Mouse (Mus musculus) CH12.LX (cell line): ENCODE results near the gene Tepsin. TPM values are rescaled to one million over a fixed set of nuclear protein-coding genes. Genes with fewer than 3 reads are reported as not detected.

Experiments
- DNase-seq: peaks from one replicate; pipeline ENCODE4 v3.0.0-alpha.2; 2013; ENCODE audit errors: extremely low read depth
- H3K27ac ChIP-seq: 2 replicates; pipeline ENCODE4 v1.5.1; 2012; ENCODE audit warnings: low read depth, mild to moderate bottlenecking, control low read depth, moderate library complexity; ENCODE audit not compliant: insufficient read depth
- H3K27me3 ChIP-seq: replicated peaks from 2 replicates; pipeline ENCODE3; 2012; ENCODE audit warnings: inconsistent platforms
- H3K36me3 ChIP-seq, 2 experiments: replicated peaks in 1 of 2; 2 replicates each; pipeline versions ENCODE3 to v1.6.1; 2012; ENCODE audit warnings: inconsistent platforms in 1 of 2, low read length in 1 of 2, mild to moderate bottlenecking in 1 of 2, mixed read lengths in 1 of 2, moderate library complexity in 1 of 2; ENCODE audit not compliant: control insufficient read depth in 1 of 2, insufficient read depth in 1 of 2
- H3K4me1 ChIP-seq, 2 experiments: 2 replicates each; pipeline ENCODE4 v1.6.1; 2012; ENCODE audit warnings: inconsistent platforms in 1 of 2, moderate library complexity in 1 of 2; ENCODE audit not compliant: insufficient read depth in 2 of 2, control insufficient read depth in 1 of 2
- H3K4me2 ChIP-seq: 2 replicates; pipeline ENCODE4 v1.6.1; 2012; ENCODE audit warnings: low read depth, mild to moderate bottlenecking, control low read depth; ENCODE audit not compliant: poor library complexity, insufficient read depth, severe bottlenecking
- H3K4me3 ChIP-seq, 3 experiments: fragments of 150-350 bp in 1 of 3; sonication (generic) in 1 of 3; replicated peaks in 1 of 3; 2 replicates each; pipeline versions ENCODE3 to v1.5.1; 2011 to 2012; ENCODE audit warnings: low read depth in 2 of 3, low read length in 2 of 3, mild to moderate bottlenecking in 2 of 3, moderate library complexity in 2 of 3, control low read depth in 1 of 3, improper control_type of control experiment in 1 of 3, inconsistent platforms in 1 of 3, mixed read lengths in 1 of 3; ENCODE audit not compliant: poor library complexity in 1 of 3
- H3K79me2 ChIP-seq: replicated peaks from 2 replicates; pipeline ENCODE4 v1.6.1; 2012; ENCODE audit warnings: mild to moderate bottlenecking, moderate library complexity; ENCODE audit not compliant: control insufficient read depth, poor library complexity, insufficient read depth, severe bottlenecking; ENCODE audit errors: extremely low read depth
- H3K9ac ChIP-seq: 2 replicates; pipeline ENCODE4 v1.6.1; 2012; ENCODE audit warnings: low read depth, mild to moderate bottlenecking, control low read depth, moderate library complexity; ENCODE audit not compliant: insufficient read depth
- H3K9me3 ChIP-seq: replicated peaks from 2 replicates; pipeline ENCODE3; 2012; ENCODE audit warnings: low read length, inconsistent platforms, mixed read lengths
- CHD2 ChIP-seq: IDR thresholded peaks from 2 replicates; pipeline ENCODE4 v1.6.1; 2011; ENCODE audit warnings: low read length, improper control_type of control experiment
- CTCF ChIP-seq, 2 experiments: IDR thresholded peaks in 1 of 2; conservative IDR thresholded peaks in 1 of 2; 2 replicates each; pipeline ENCODE4 v1.5.1; 2011 to 2012; ENCODE audit warnings: low read depth in 2 of 2, low read length in 2 of 2, improper control_type of control experiment in 1 of 2, inconsistent platforms in 1 of 2, mild to moderate bottlenecking in 1 of 2, moderate library complexity in 1 of 2
- E2F4 ChIP-seq: IDR thresholded peaks from 2 replicates; pipeline ENCODE4 v1.6.1; 2011; ENCODE audit warnings: low read depth, low read length, improper control_type of control experiment; ENCODE audit not compliant: insufficient replicate concordance
- ETS1 ChIP-seq: conservative IDR thresholded peaks from 2 replicates; pipeline ENCODE4 v1.6.1; 2012; ENCODE audit warnings: low read depth, mild to moderate bottlenecking, inconsistent platforms, low read length, improper control_type of control experiment, moderate library complexity
- GABPA ChIP-seq: IDR thresholded peaks from 2 replicates; pipeline ENCODE4 v1.6.1; 2012; ENCODE audit warnings: low read depth, low read length, improper control_type of control experiment, inconsistent platforms; ENCODE audit not compliant: insufficient replicate concordance
- HCFC1 ChIP-seq: IDR thresholded peaks from 2 replicates; pipeline ENCODE4 v1.6.1; 2012; ENCODE audit warnings: low read depth, mild to moderate bottlenecking, inconsistent platforms, low read length, improper control_type of control experiment
- JUN ChIP-seq: IDR thresholded peaks from 2 replicates; pipeline ENCODE4 v1.6.1; 2011; ENCODE audit warnings: low read depth, mild to moderate bottlenecking, low read length, improper control_type of control experiment, moderate library complexity; ENCODE audit not compliant: insufficient read depth
- JUND ChIP-seq: conservative IDR thresholded peaks from 2 replicates; pipeline ENCODE4 v1.6.1; 2011; ENCODE audit warnings: low read depth, low read length, improper control_type of control experiment
- MAFK ChIP-seq: IDR thresholded peaks from 2 replicates; pipeline ENCODE4 v1.6.1; 2011; ENCODE audit warnings: low read length, improper control_type of control experiment; ENCODE audit not compliant: insufficient replicate concordance
- MAX ChIP-seq: IDR thresholded peaks from 2 replicates; pipeline ENCODE4 v1.6.1; 2011; ENCODE audit warnings: low read length, improper control_type of control experiment
- MAZ ChIP-seq: IDR thresholded peaks from 2 replicates; pipeline ENCODE4 v1.6.1; 2012; ENCODE audit warnings: low read depth, mild to moderate bottlenecking, inconsistent platforms, low read length, improper control_type of control experiment, moderate library complexity
- MEF2A ChIP-seq: IDR thresholded peaks from 2 replicates; pipeline ENCODE4 v1.6.1; 2014; ENCODE audit warnings: low read depth, mild to moderate bottlenecking, inconsistent platforms, low read length, improper control_type of control experiment, borderline replicate concordance
- MYC ChIP-seq: IDR thresholded peaks from 2 replicates; pipeline ENCODE4 v1.6.1; 2011; ENCODE audit warnings: low read depth, mild to moderate bottlenecking, improper control_type of control experiment, low read length
- NELFE ChIP-seq: IDR thresholded peaks from 2 replicates; pipeline ENCODE4 v1.6.1; 2011; ENCODE audit warnings: low read depth, low read length, improper control_type of control experiment
- NRF1 ChIP-seq: IDR thresholded peaks from 2 replicates; pipeline ENCODE4 v1.6.1; 2014; ENCODE audit warnings: low read depth, mild to moderate bottlenecking, inconsistent platforms, low read length, improper control_type of control experiment, moderate library complexity
- PAX5 ChIP-seq: IDR thresholded peaks from 2 replicates; pipeline ENCODE4 v1.6.1; 2012; ENCODE audit warnings: low read length, inconsistent platforms, mixed read lengths
- POLR2A ChIP-seq: IDR thresholded peaks from 2 replicates; pipeline ENCODE4 v1.6.1; 2011; ENCODE audit warnings: low read depth, mild to moderate bottlenecking, improper control_type of control experiment, low read length
- POLR2AphosphoS2 ChIP-seq: IDR thresholded peaks from 2 replicates; pipeline ENCODE4 v1.6.1; 2011; ENCODE audit warnings: low read depth, low read length, improper control_type of control experiment
- RAD21 ChIP-seq: IDR thresholded peaks from 2 replicates; pipeline ENCODE4 v1.6.1; 2011; ENCODE audit warnings: low read depth, mild to moderate bottlenecking, low read length, improper control_type of control experiment, moderate library complexity
- TCF12 ChIP-seq: IDR thresholded peaks from 2 replicates; pipeline ENCODE4 v1.6.1; 2014; ENCODE audit warnings: low read depth, mild to moderate bottlenecking, inconsistent platforms, low read length, improper control_type of control experiment
- USF2 ChIP-seq: conservative IDR thresholded peaks from 2 replicates; pipeline ENCODE4 v1.6.1; 2011; ENCODE audit warnings: low read depth, low read length, improper control_type of control experiment
- ZC3H11A ChIP-seq: IDR thresholded peaks from 2 replicates; pipeline ENCODE4 v1.6.1; 2012; ENCODE audit warnings: low read depth, mild to moderate bottlenecking, inconsistent platforms, low read length, improper control_type of control experiment
- ZKSCAN1 ChIP-seq: IDR thresholded peaks from 2 replicates; pipeline ENCODE4 v1.6.1; 2012; ENCODE audit warnings: low read depth, inconsistent platforms, low read length, improper control_type of control experiment, borderline replicate concordance
- ZMIZ1 ChIP-seq: IDR thresholded peaks from 2 replicates; pipeline ENCODE4 v1.6.1; 2012; ENCODE audit warnings: low read depth, mild to moderate bottlenecking, inconsistent platforms, low read length, improper control_type of control experiment
- dilution Hi-C: fragments of 300-500 bp; cut with MboI; formaldehyde crosslinking; loops from 2 replicates; pipeline ENCODE4 v1.14.3; 2020; ENCODE audit warnings: low sequenced_read_pairs; ENCODE audit not compliant: extremely low pct_unique_long_range_greater_than_20kb, extremely low pct_ligation_motif_present
- in situ Hi-C: fragments of 300-500 bp; cut with MboI; formaldehyde crosslinking; loops from 3 replicates; pipeline ENCODE4 v1.14.3; 2019; ENCODE audit warnings: low sequenced_read_pairs, low pct_ligation_motif_present, low pct_unique_long_range_greater_than_20kb, mixed read lengths
- polyA plus RNA-seq: library from polyadenylated mRNA; unstranded; fragments of >175 nt; gene quantifications from 2 replicates; pipeline ENCODE4 v1.2.1, GENCODE M21; 2012; ENCODE audit warnings: low read depth; ENCODE audit not compliant: insufficient read length
- total RNA-seq, 2 experiments: library from RNA; depleted of rRNA; stranded (reverse); fragments of 300-350 nt in 1 of 2; fragments of >200 nt in 1 of 2; gene quantifications; 2 replicates each; pipeline ENCODE4 v1.2.3; 2012 to 2014

Gene Tepsin
- total and polyA plus RNA-seq, 3 experiments, result 13.7 to 22.1 (median 14.2) TPM

DNA sequence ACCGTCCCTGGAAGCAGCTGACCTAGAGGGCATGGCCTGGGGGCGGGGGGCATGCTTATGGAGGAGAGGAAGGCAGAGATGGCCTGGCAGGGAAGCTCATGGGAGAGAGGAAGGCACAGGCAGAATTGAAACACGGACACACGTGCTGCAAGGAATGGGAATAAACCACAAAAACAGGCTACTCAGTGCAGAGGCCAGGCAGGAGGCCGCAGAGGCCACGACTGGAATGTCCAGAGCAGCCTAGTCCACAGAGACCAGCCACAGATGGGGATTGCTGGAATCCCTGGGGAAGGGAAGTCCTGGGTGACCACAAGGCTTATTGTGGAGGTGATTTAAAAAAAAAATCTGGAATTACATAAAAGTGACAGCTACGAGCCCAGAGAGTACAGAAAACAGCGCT is 49.5 kb downstream of the Tepsin start:
- Histone ChIP-seq H3K27me3 (peaks cover 18% of the 10 kb centered on the region), H3K4me2 (no peak overlapping the region), H3K9ac (no peak overlapping the region), H3K79me2 (no peaks in the 10 kb centered on the region), H3K4me3 (no peak overlapping the region), H3K9me3 (no peaks in the 10 kb centered on the region), H3K36me3 (no peaks in the 10 kb centered on the region), H3K4me1 (peaks cover 0 to 12% of the 10 kb centered on the region in 2 experiments; a peak in 2 of 4 replicates), H3K27ac (no peak overlapping the region)
- no peak for DNase-seq
- dilution Hi-C loops, result no loop called here
- no peak for TF ChIP-seq CHD2
- no peak for TF ChIP-seq USF2
- no peak for TF ChIP-seq GABPA
- TF ChIP-seq ZKSCAN1, result no peak
- TF ChIP-seq E2F4, result no peak
- TF ChIP-seq MAX, result no peak
- no peak for TF ChIP-seq ZC3H11A
- TF ChIP-seq HCFC1, result no peak
- TF ChIP-seq CTCF (conservative IDR thresholded peaks at IDR 0.05 in 1 of 2, IDR thresholded peaks at IDR 0.05 in 1 of 2; ENCODE audit: low read depth in 2 of 2, low read length in 2 of 2), result no peak
- no peak for TF ChIP-seq MAZ
- no peak for TF ChIP-seq JUND
- no peak for TF ChIP-seq RAD21
- TF ChIP-seq POLR2A, result no peak
- TF ChIP-seq JUN, result no peak
- TF ChIP-seq PAX5, result no peak
- TF ChIP-seq MYC, result no peak
- TF ChIP-seq MAFK, result no peak
- TF ChIP-seq POLR2AphosphoS2, result no peak
- TF ChIP-seq MEF2A, result no peak
- TF ChIP-seq NRF1, result no peak
- in situ Hi-C loops, result no loop called here

DNA sequence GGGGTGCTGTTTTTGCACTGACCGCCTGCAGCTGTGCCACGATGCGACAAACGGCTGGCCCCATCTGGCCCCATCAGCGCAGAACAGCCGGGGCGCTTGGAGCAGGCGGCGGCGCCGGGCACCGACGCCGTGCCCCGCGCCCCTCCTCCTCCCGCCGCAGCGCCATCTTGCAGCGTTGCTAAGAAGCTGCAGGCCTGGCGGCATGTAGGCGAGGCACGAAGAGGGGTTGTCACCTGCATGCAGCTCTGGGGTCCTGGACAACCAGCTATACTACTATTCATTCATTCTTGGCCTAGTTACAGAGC is 50.3 kb downstream of the Tepsin start:
- in situ Hi-C loops (no loop called here), dilution Hi-C loops (no loop called here)
- peaks cover 18% of the 10 kb centered on the region for H3K27me3 ChIP-seq
- H3K4me1 ChIP-seq, result peaks cover 0 to 12% of the 10 kb centered on the region in 2 experiments; a peak in 2 of 4 replicates
- no peaks in the 10 kb centered on the region for H3K79me2 ChIP-seq
- no peaks in the 10 kb centered on the region for H3K9me3 ChIP-seq
- DNase-seq, result no peak
- TF ChIP-seq GABPA, result no peak
- TF ChIP-seq CHD2, result no peak
- TF ChIP-seq ZMIZ1, result no peak
- TF ChIP-seq POLR2A, result no peak
- no peak for TF ChIP-seq TCF12
- TF ChIP-seq ETS1, result no peak
- no peak for TF ChIP-seq ZC3H11A
- TF ChIP-seq CTCF (conservative IDR thresholded peaks at IDR 0.05 in 1 of 2, IDR thresholded peaks at IDR 0.05 in 1 of 2; ENCODE audit: low read depth in 2 of 2, low read length in 2 of 2), result no peak
- TF ChIP-seq JUND, result no peak
- no peak for TF ChIP-seq MAFK
- TF ChIP-seq MAX, result no peak
- no peak for TF ChIP-seq MAZ
- TF ChIP-seq POLR2AphosphoS2, result no peak
- no peak for TF ChIP-seq NELFE
- no peak overlapping the region for H3K4me2 ChIP-seq
- H3K9ac ChIP-seq, result no peak overlapping the region
- H3K27ac ChIP-seq, result no peak overlapping the region
- no peaks in the 10 kb centered on the region for H3K36me3 ChIP-seq
- H3K4me3 ChIP-seq, result no peak overlapping the region
